Comparison of ENCODE assay signal across 23 mouse cellular contexts in the genomic region with DNA sequence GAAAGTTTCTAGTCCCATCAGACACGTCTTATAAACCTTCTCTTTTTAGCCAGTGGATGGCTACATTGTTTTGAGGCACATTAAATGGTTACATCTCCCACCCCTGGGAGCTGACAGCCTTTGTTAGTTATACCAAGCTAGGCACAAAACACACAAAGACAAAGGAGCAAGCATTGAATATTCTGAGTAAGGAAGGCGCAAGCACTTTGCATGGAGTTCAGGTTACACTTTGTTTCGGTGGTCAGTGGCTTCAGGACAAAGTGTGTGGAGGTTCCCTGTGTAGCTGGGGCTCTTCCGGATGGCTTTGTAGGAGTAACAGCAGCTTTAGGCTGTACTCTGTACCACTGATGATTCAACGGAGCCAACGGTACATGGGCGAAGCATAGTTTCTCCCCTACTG.
"Had no signal": no experiment of that assay in that cellular context is flagged by ENCODE, and none has a peak within 500 bp of the region (broad histone marks: within the 10 kb centered on the region; RNA-seq: fewer than 3 reads in every experiment).

No protein-coding gene starts in this region.

- H3K27me3 ChIP-seq: heart, embryonic 12.5 days; intestine, embryonic 15.5 days; limb, embryonic 13.5 days; limb, embryonic 15.5 days; liver, embryonic 12.5 days had no signal

- H3K9me3 ChIP-seq: heart, embryonic 10.5 days; heart, embryonic 12.5 days; intestine, embryonic 15.5 days; limb, embryonic 13.5 days; limb, embryonic 15.5 days; liver, embryonic 12.5 days had no signal

- H3K4me1 ChIP-seq: intestine, embryonic 15.5 days; liver, embryonic 12.5 days had no signal

- H3K9ac ChIP-seq: heart, embryonic 12.5 days; hindbrain, embryonic 14.5 days; intestine, embryonic 15.5 days; limb, embryonic 13.5 days; limb, embryonic 15.5 days; liver, embryonic 12.5 days; liver, embryonic 14.5 days had no signal

- H3K4me3 ChIP-seq: heart, embryonic 10.5 days; heart, embryonic 12.5 days; intestine, embryonic 15.5 days; limb, embryonic 13.5 days; limb, embryonic 15.5 days; liver, embryonic 12.5 days had no signal

- H3K4me2 ChIP-seq: heart, embryonic 12.5 days; hindbrain, embryonic 14.5 days; intestine, embryonic 15.5 days; limb, embryonic 13.5 days; limb, embryonic 15.5 days; liver, embryonic 12.5 days had no signal

- H3K27ac ChIP-seq: heart, embryonic 10.5 days; hindbrain, embryonic 14.5 days; intestine, embryonic 15.5 days; kidney, postnatal 0 days; limb, embryonic 13.5 days; limb, embryonic 15.5 days; liver, embryonic 12.5 days; liver, embryonic 14.5 days had no signal

- DNase-seq: gastrocnemius, postnatal 14 days; heart, adult 18-20 months; heart, postnatal 10 days; heart, postnatal 4 days; kidney, adult 18-20 months; kidney, adult 8-10 months; kidney, postnatal 14 days; kidney, postnatal 36 days; layer of hippocampus, adult 9-11 months; layer of hippocampus, postnatal 36 days; left cerebral cortex, postnatal 4 days had no signal

- H3K36me3 ChIP-seq: heart, embryonic 10.5 days; heart, embryonic 12.5 days; intestine, embryonic 15.5 days; limb, embryonic 13.5 days; limb, embryonic 15.5 days; liver, embryonic 12.5 days had no signal

- ATAC-seq: hindbrain, embryonic 16.5 days; inflammation-experienced regulatory T-cells, adult 6 months; intestine, embryonic 15.5 days; intestine, postnatal 0 days; liver, embryonic 12.5 days had no signal
